ENCODE assay signal across 8 mouse cellular contexts in the genomic region with DNA sequence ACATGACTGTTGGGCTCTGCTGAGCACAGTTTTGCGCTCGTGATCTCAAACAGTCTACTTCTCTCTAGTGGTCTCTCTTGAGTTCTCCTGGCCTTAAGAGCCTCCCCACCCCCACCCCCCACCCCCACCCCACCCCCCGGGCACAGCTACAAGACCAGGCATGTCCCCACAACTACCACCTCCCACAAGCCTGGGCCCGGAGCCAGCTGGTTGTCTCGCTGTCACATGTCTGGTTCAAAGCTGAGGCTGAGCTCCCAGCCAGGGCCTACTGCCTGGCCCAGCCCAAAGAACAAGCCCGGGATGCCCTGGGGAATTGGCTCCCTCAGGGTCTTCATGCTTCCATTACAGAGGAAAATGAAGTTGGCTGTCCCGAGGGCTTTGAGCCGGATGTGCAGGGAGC. TPM values are rescaled to one million over a fixed set of nuclear protein-coding genes. Genes with fewer than 3 reads are reported as not detected.
DNase-seq lines count a peak whose midpoint lies in the region; ATAC-seq and TF ChIP-seq lines count a peak whose summit lies in the region.

No protein-coding gene starts in this region.

- peaks cover 55% of the 10 kb centered on the region for H3K27me3 ChIP-seq in heart, embryonic 10.5 days (ENCODE audit: insufficient read depth, poor library complexity, severe bottlenecking)
- H3K27me3 ChIP-seq in limb, embryonic 14.5 days (ENCODE audit: control insufficient read depth, insufficient read depth, low read length) = peaks cover 6% of the 10 kb centered on the region; the same call in 1 of the 2 replicates

- no peak for TF ChIP-seq CTCF in left cerebral cortex, adult 2 months (IDR thresholded peaks at IDR 0.05)

- no peaks in the 10 kb centered on the region for H3K36me3 ChIP-seq in heart, embryonic 10.5 days
- no peaks in the 10 kb centered on the region for H3K36me3 ChIP-seq in limb, embryonic 14.5 days (ENCODE audit: control insufficient read depth, insufficient read depth, low read length)

- 59% methylated on average over 8 of the region's 8 CpGs for WGBS in heart, embryonic 10.5 days
- 63% methylated on average over 8 of the region's 8 CpGs for WGBS in limb, embryonic 14.5 days

- H3K4me1 ChIP-seq in heart, embryonic 10.5 days = peaks cover 60% of the 10 kb centered on the region
- peaks cover 10% of the 10 kb centered on the region; the same call in 1 of the 2 replicates for H3K4me1 ChIP-seq in limb, embryonic 14.5 days (ENCODE audit: control insufficient read depth, insufficient read depth, low read length)

- H3K27ac ChIP-seq in left cerebral cortex, adult 2 months = no peak overlapping the region
- H3K27ac ChIP-seq in heart, embryonic 10.5 days = peak overlapping the region; percentile 38; the same call in 1 of the 2 replicates
- H3K27ac ChIP-seq in limb, embryonic 14.5 days (replicated peaks; ENCODE audit: low read depth, low read length) = no peak overlapping the region

- H3K9ac ChIP-seq in limb, embryonic 14.5 days (ENCODE audit: low read depth, low read length, severe bottlenecking) = no peak overlapping the region

- H3K4me3 ChIP-seq in left cerebral cortex, adult 2 months = no peak overlapping the region
- H3K4me3 ChIP-seq in heart, embryonic 10.5 days = no peak overlapping the region
- no peak overlapping the region for H3K4me3 ChIP-seq in limb, embryonic 14.5 days (replicated peaks; ENCODE audit: low read length)

- no peak overlapping the region for H3K4me2 ChIP-seq in limb, embryonic 14.5 days (replicated peaks; ENCODE audit: low read depth, low read length, severe bottlenecking)

- DNase-seq in left cerebral cortex, postnatal 10 days (ENCODE audit: extremely low spot score in 1 of 2, low spot score in 2 of 2) = peak; percentile 35 to 83
- DNase-seq in left cerebral cortex, adult 2 months (ENCODE audit: extremely low spot score in 1 of 2, low spot score in 2 of 2) = no peak
- peak; percentile 73 for DNase-seq in NIH3T3 (ENCODE audit: low read depth)
- DNase-seq in heart, embryonic 10.5 days (ENCODE audit: low spot score) = no peak
- DNase-seq in limb, embryonic 14.5 days (ENCODE audit: low spot score) = peak; percentile 52
- DNase-seq in embryo, embryonic 10.5 days (ENCODE audit: low spot score) = no peak
- no peak for DNase-seq in spleen, postnatal 4 days (ENCODE audit: low spot score in 2 of 2)

- TF ChIP-seq POLR2A in limb, embryonic 14.5 days (IDR thresholded peaks at IDR 0.05; ENCODE audit: borderline replicate concordance, extremely low read depth, insufficient read depth, insufficient read length) = no peak

- intact Hi-C loops in left cerebral cortex, postnatal 10 days (cut with DNase I) = no loop called here
- intact Hi-C loops in left cerebral cortex, adult 2 months (cut with DNase I) = no loop called here

- no peaks in the 10 kb centered on the region for H3K9me3 ChIP-seq in heart, embryonic 10.5 days
- no peaks in the 10 kb centered on the region for H3K9me3 ChIP-seq in limb, embryonic 14.5 days (ENCODE audit: control insufficient read depth, low read length)

- no peak for ATAC-seq in limb, embryonic 14.5 days (ENCODE audit: low FRiP score, low read depth)
- no peak for ATAC-seq in inflammation-experienced regulatory T-cells, adult 6 months

RNA-seq across cellular contexts. Expression of gene Ass1, which starts 15.7 kb away (rescaled TPM):
- total RNA-seq in left cerebral cortex, postnatal 10 days (2021) = 10 to 100 TPM; 20.6 to 21.2 TPM
- total RNA-seq in left cerebral cortex, adult 2 months (2021) = 10 to 100 TPM; 27.7 to 27.8 TPM
- 8.9 and 18.2 TPM in 2 replicates for polyA plus RNA-seq in heart, embryonic 10.5 days (2016; fragmentation: Nextera tagmentation; extraction: Ambion mirVana)
- polyA plus RNA-seq in limb, embryonic 14.5 days (2012; rRNA removed) = 15.4 and 17.1 TPM in 2 replicates
- polyA plus RNA-seq in limb, embryonic 14.5 days (2014; fragmentation: Nextera tagmentation; extraction: Ambion mirVana) = 21.3 and 27.1 TPM in 2 replicates
- polyA plus RNA-seq in inflammation-experienced regulatory T-cells, adult 6 months (2017; shearing (Covaris generic)) = 100 to 1,000 TPM; 342 to 389 (median 381) TPM

Comparison
In these comparisons a context has a peak if more than half of its experiments do, and no peak if none do; other contexts are left out.
1. DNase-seq: peak in left cerebral cortex, postnatal 10 days (2 of 2), NIH3T3 (single experiment) and limb, embryonic 14.5 days (single experiment); none in left cerebral cortex, adult 2 months (0 of 2), heart, embryonic 10.5 days (single experiment), embryo, embryonic 10.5 days (single experiment) and spleen, postnatal 4 days (0 of 2).
2. RNA of gene Ass1, which starts 15.7 kb away (polyA plus RNA-seq): 342 to 389 TPM in inflammation-experienced regulatory T-cells, adult 6 months; 15.4 to 27.1 TPM in limb, embryonic 14.5 days and 8.9 to 18.2 TPM in heart, embryonic 10.5 days; every median in the first group is over 10 times any median in the second.